Mouse (Mus musculus) lung, embryonic 16.5 days (tissue): ENCODE data around the gene Rcan2. TPM values are rescaled to one million over a fixed set of nuclear protein-coding genes. Genes with fewer than 3 reads are reported as not detected.

Source experiments
- ATAC-seq: fragments of 200-750 bp; cut with Nextera tagmentation; 2 replicates; pipeline ENCODE4 v1.8.0; 2017; ENCODE audit warnings: low read depth, mild to moderate bottlenecking, moderate library complexity
- H3K27ac ChIP-seq: fragments of 300-500 bp; sonication (generic); 2 replicates; pipeline ENCODE4 v1.5.1; 2014; ENCODE audit warnings: mild to moderate bottlenecking, control low read depth, low read length
- H3K27me3 ChIP-seq: fragments of 300-500 bp; sonication (generic); 2 replicates; pipeline ENCODE4 v1.6.1; 2014; ENCODE audit warnings: low read depth, low read length, mixed read lengths; ENCODE audit not compliant: control insufficient read depth, insufficient read depth
- H3K36me3 ChIP-seq: fragments of 300-500 bp; sonication (generic); 2 replicates; pipeline ENCODE4 v1.6.1; 2014; ENCODE audit warnings: low read length; ENCODE audit not compliant: control insufficient read depth, insufficient read depth
- H3K4me1 ChIP-seq: fragments of 300-500 bp; sonication (generic); replicated peaks from 2 replicates; pipeline ENCODE4 v1.6.1; 2014; ENCODE audit warnings: low read length, mixed read lengths; ENCODE audit not compliant: control insufficient read depth, insufficient read depth
- H3K4me2 ChIP-seq: fragments of 300-500 bp; sonication (generic); 2 replicates; pipeline ENCODE4 v1.6.1; 2014; ENCODE audit warnings: low read depth, low read length, control low read depth
- H3K4me3 ChIP-seq: fragments of 300-500 bp; sonication (generic); 2 replicates; pipeline ENCODE4 v1.5.1; 2014; ENCODE audit warnings: mild to moderate bottlenecking, low read length, control low read depth
- H3K9ac ChIP-seq: fragments of 300-500 bp; sonication (generic); 2 replicates; pipeline ENCODE4 v1.6.1; 2014; ENCODE audit warnings: low read length, control low read depth
- H3K9me3 ChIP-seq: fragments of 300-500 bp; sonication (generic); 2 replicates; pipeline ENCODE4 v1.6.1; 2016; ENCODE audit warnings: low read length; ENCODE audit not compliant: control insufficient read depth
- WGBS: fragments of 180-500 bp; shearing (Covaris S2); extraction: QIAGEN DNeasy Blood & Tissue Kit; methylation state at CpG from one replicate; pipeline ENCODE4 v1.1.7; 2014; 5-methylcytosine and 5-hydroxymethylcytosine counted together
- polyA plus RNA-seq: library from polyadenylated mRNA; unstranded; fragments of >200 nt; fragmentation: Nextera tagmentation; extraction: Ambion mirVana; gene quantifications from 2 replicates; pipeline ENCODE4 v1.2.1, GENCODE M21; 2015

The Rcan2 gene
- polyA plus RNA-seq, 1 experiment from 2014 or later, result 5.3 TPM

- WGBS, result 86% methylated on average over 2 of the region's 2 CpGs
- H3K9ac ChIP-seq, result no peak overlapping the region
- no peak overlapping the region for H3K4me2 ChIP-seq
- no peak for ATAC-seq
- H3K9me3 ChIP-seq, result no peaks in the 10 kb centered on the region
- H3K4me1 ChIP-seq, result no peaks in the 10 kb centered on the region
- H3K27me3 ChIP-seq, result no peaks in the 10 kb centered on the region
- H3K36me3 ChIP-seq, result no peaks in the 10 kb centered on the region
- no peak overlapping the region for H3K27ac ChIP-seq
- H3K4me3 ChIP-seq, result no peak overlapping the region
These were observed 176.4 kb downstream of the Rcan2 start for GRCm38 (mm10) chr17:43977572-43977971.

- Histone ChIP-seq H3K4me2 (no peak overlapping the region), H3K4me3 (no peak overlapping the region), H3K4me1 (no peaks in the 10 kb centered on the region), H3K27ac (no peak overlapping the region), H3K9ac (no peak overlapping the region), H3K9me3 (no peaks in the 10 kb centered on the region), H3K27me3 (no peaks in the 10 kb centered on the region), H3K36me3 (no peaks in the 10 kb centered on the region)
- no peak for ATAC-seq
- 69% methylated on average over 3 of the region's 3 CpGs for WGBS
These were observed 178.8 kb downstream of the Rcan2 start for GRCm38 (mm10) chr17:43979925-43980324.

GRCm38 (mm10) chr17:43982505-43982904, 181.4 kb downstream of the Rcan2 start:
- Histone ChIP-seq H3K36me3 (no peaks in the 10 kb centered on the region), H3K27ac (no peak overlapping the region), H3K4me3 (no peak overlapping the region), H3K4me1 (no peaks in the 10 kb centered on the region), H3K27me3 (no peaks in the 10 kb centered on the region), H3K4me2 (no peak overlapping the region), H3K9me3 (no peaks in the 10 kb centered on the region), H3K9ac (no peak overlapping the region)
- 39% methylated on average over 1 of the region's 1 CpGs for WGBS
- ATAC-seq, result no peak

GRCm38 (mm10) chr17:43989334-43989945, 188.3 kb downstream of the Rcan2 start:
- no peaks in the 10 kb centered on the region for H3K27me3 ChIP-seq
- no peak overlapping the region for H3K27ac ChIP-seq
- H3K4me3 ChIP-seq, result no peak overlapping the region
- no peaks in the 10 kb centered on the region for H3K4me1 ChIP-seq
- H3K9me3 ChIP-seq, result no peaks in the 10 kb centered on the region
- H3K36me3 ChIP-seq, result no peaks in the 10 kb centered on the region
- ATAC-seq, result no peak
- WGBS, result 36% methylated on average over 5 of the region's 5 CpGs
- H3K9ac ChIP-seq, result no peak overlapping the region
- no peak overlapping the region for H3K4me2 ChIP-seq

GRCm38 (mm10) chr17:43990957-43991383, 189.8 kb downstream of the Rcan2 start:
- WGBS, result 63% methylated on average over 10 of the region's 10 CpGs
- no peaks in the 10 kb centered on the region for H3K9me3 ChIP-seq
- H3K27ac ChIP-seq, result no peak overlapping the region
- no peak overlapping the region for H3K4me3 ChIP-seq
- no peak overlapping the region for H3K4me2 ChIP-seq
- no peaks in the 10 kb centered on the region for H3K27me3 ChIP-seq
- H3K4me1 ChIP-seq, result no peaks in the 10 kb centered on the region
- no peak for ATAC-seq
- no peak overlapping the region for H3K9ac ChIP-seq
- H3K36me3 ChIP-seq, result no peaks in the 10 kb centered on the region

GRCm38 (mm10) chr17:43994080-43994479, 192.9 kb downstream of the Rcan2 start:
- no peak for ATAC-seq
- WGBS, result 39% methylated on average over 4 of the region's 4 CpGs

GRCm38 (mm10) chr17:43997514-43997913, 196.4 kb downstream of the Rcan2 start:
- Histone ChIP-seq H3K4me1 (no peaks in the 10 kb centered on the region), H3K27ac (no peak overlapping the region)

More at GRCm38 (mm10) chr17:43994080-43994479, 192.9 kb downstream of the Rcan2 start:
- no peaks in the 10 kb centered on the region for H3K9me3 ChIP-seq
- H3K4me2 ChIP-seq, result no peak overlapping the region
- H3K4me3 ChIP-seq, result no peak overlapping the region
- no peaks in the 10 kb centered on the region for H3K4me1 ChIP-seq
- H3K27me3 ChIP-seq, result no peaks in the 10 kb centered on the region
- no peak overlapping the region for H3K9ac ChIP-seq
- no peak overlapping the region for H3K27ac ChIP-seq
- no peaks in the 10 kb centered on the region for H3K36me3 ChIP-seq

GRCm38 (mm10) chr17:43998095-43998494, 196.9 kb downstream of the Rcan2 start:
- ATAC-seq, result no peak
- no peaks in the 10 kb centered on the region for H3K27me3 ChIP-seq
- H3K9ac ChIP-seq, result no peak overlapping the region
- no peaks in the 10 kb centered on the region for H3K36me3 ChIP-seq
- 88% methylated on average over 6 of the region's 6 CpGs for WGBS
- no peaks in the 10 kb centered on the region for H3K9me3 ChIP-seq
- no peaks in the 10 kb centered on the region for H3K4me1 ChIP-seq
- no peak overlapping the region for H3K4me2 ChIP-seq
- no peak overlapping the region for H3K4me3 ChIP-seq
- no peak overlapping the region for H3K27ac ChIP-seq

More at GRCm38 (mm10) chr17:43997514-43997913, 196.4 kb downstream of the Rcan2 start:
- 91% methylated on average over 7 of the region's 7 CpGs for WGBS
- ATAC-seq, result no peak
- Histone ChIP-seq H3K4me2 (no peak overlapping the region), H3K36me3 (no peaks in the 10 kb centered on the region), H3K4me3 (no peak overlapping the region), H3K9me3 (no peaks in the 10 kb centered on the region), H3K27me3 (no peaks in the 10 kb centered on the region), H3K9ac (no peak overlapping the region)

GRCm38 (mm10) chr17:44004401-44004800, 203.2 kb downstream of the Rcan2 start:
- Histone ChIP-seq H3K27me3 (no peaks in the 10 kb centered on the region), H3K4me2 (no peak overlapping the region), H3K9ac (no peak overlapping the region), H3K27ac (no peak overlapping the region), H3K4me3 (no peak overlapping the region), H3K36me3 (no peaks in the 10 kb centered on the region), H3K4me1 (no peaks in the 10 kb centered on the region), H3K9me3 (no peaks in the 10 kb centered on the region)
- no peak for ATAC-seq
- WGBS, result 81% methylated on average over 2 of the region's 2 CpGs

GRCm38 (mm10) chr17:44007411-44007810, 206.3 kb downstream of the Rcan2 start:
- 78% methylated on average over 2 of the region's 2 CpGs for WGBS
- H3K27me3 ChIP-seq, result no peaks in the 10 kb centered on the region

More at GRCm38 (mm10) chr17:44007411-44007810, 206.3 kb downstream of the Rcan2 start:
- no peak overlapping the region for H3K9ac ChIP-seq
- no peak overlapping the region for H3K27ac ChIP-seq
- no peak for ATAC-seq
- no peaks in the 10 kb centered on the region for H3K9me3 ChIP-seq
- no peak overlapping the region for H3K4me3 ChIP-seq
- no peaks in the 10 kb centered on the region for H3K36me3 ChIP-seq
- H3K4me1 ChIP-seq, result no peaks in the 10 kb centered on the region
- H3K4me2 ChIP-seq, result no peak overlapping the region
